Mouse (Mus musculus) ES-E14 (cell line): ENCODE measurements around the gene Mbl1.

Experiments used
- HCFC1 ChIP-seq: IDR thresholded peaks from 2 replicates; pipeline ENCODE4 v1.6.1; 2012; ENCODE audit warnings: low read length, inconsistent platforms, borderline replicate concordance; ENCODE audit not compliant: insufficient read depth
- ZNF384 ChIP-seq: IDR thresholded peaks from 2 replicates; pipeline ENCODE4 v1.6.1; 2012; ENCODE audit warnings: low read depth, low read length, inconsistent platforms

- TF ChIP-seq HCFC1, result no peak
- no peak for TF ChIP-seq ZNF384
These were observed 26.6 kb upstream of the Mbl1 start for GRCm38 (mm10) chr14:41124683-41125082.
